Mouse (Mus musculus): Measurements from ENCODE around the gene Htr6. TPM values are rescaled to one million over a fixed set of nuclear protein-coding genes. Genes with fewer than 3 reads are reported as not detected.

The Htr6 gene
- polyA plus RNA-seq (2014; fragmentation: Nextera tagmentation; extraction: Ambion mirVana), result 0.16 and 0.20 TPM in 2 replicates

DNA sequence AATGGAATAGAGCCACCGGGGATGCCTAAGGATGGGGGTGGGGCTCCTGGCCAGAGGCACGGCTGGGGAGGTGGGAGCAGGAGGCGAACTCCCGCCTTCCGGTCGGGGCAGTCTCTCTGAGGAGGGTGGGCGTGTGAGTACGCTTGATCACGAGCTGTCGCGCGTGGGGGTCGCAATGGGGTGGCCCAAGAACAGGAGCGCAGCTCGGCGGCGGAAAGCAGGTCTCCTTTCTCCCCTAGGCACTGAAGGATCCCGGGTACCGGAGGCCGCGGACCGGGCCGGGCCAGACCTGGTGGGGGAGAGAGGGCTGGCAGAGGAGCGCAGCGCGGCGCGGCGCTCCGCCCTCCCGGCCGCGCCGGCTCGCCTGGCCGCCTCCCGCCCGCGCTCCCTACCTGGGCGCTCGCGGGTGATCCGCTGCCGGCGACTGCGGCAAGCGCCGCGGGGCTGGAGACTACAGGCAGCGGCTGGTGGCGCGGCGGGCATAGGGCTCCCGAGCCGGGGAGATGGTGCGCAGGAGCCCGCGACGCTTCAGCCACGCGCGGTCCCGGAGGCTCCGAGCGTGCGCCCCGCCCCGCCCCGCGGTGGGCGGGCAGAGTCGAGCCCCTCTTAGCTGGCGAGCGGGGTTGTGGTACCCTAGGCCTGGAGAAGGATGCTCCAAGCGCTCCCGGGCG, at the start of gene Htr6:
Gene Htr6 (minus strand): TSS at position 530 of the 671 bp plus-strand sequence.
- H3K27me3 ChIP-seq (replicated peaks; ENCODE audit: control insufficient read depth, insufficient read depth, low read length), result peaks cover 48% of the 10 kb centered on the region
- H3K36me3 ChIP-seq (ENCODE audit: control insufficient read depth, insufficient read depth, low read length), result no peaks in the 10 kb centered on the region
- no peaks in the 10 kb centered on the region for H3K9me3 ChIP-seq (ENCODE audit: control insufficient read depth, low read length)
- H3K4me2 ChIP-seq (ENCODE audit: low read length), result peak within 1 kb of the TSS; percentile 72
- DNase-seq (ENCODE audit: low spot score) (no peak), ATAC-seq (replicated peaks; ENCODE audit: low FRiP score, low TSS enrichment, low read depth) (peak; percentile 19; the same call in 1 of the 2 replicates)
- H3K4me1 ChIP-seq (replicated peaks; ENCODE audit: control insufficient read depth, insufficient read depth, low read length), result peaks cover 3% of the 10 kb centered on the region; the same call in 1 of the 2 replicates
- WGBS, result 4% methylated on average over 72 of the region's 77 CpGs
- peak within 1 kb of the TSS; percentile 32 for H3K9ac ChIP-seq (ENCODE audit: low read length)
- H3K4me3 ChIP-seq (ENCODE audit: low read depth, low read length), result peak within 1 kb of the TSS; percentile 43
- H3K27ac ChIP-seq (ENCODE audit: low read depth), result no peak within 1 kb of the TSS

DNA sequence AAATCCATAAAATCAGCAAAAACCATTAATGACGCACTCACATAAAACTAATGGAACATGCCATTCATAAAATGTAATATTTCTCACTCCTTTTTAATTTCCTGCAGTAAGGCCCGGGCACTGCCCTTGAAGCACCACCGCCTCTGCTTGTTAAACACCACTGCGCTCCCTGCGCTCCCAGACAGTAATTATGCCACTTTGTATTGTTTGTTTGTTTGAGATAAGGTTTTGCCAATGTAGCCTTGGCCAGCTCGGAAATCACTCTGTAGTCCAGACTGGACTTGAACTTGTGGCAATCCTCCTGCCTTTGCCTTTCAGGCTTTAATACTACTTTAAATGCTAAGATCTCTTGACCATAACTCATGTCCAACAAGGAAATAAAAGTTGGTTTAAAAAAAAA, 49.6 kb upstream of the Htr6 start:
- no peak for DNase-seq (ENCODE audit: low spot score)
- Histone ChIP-seq H3K4me3 (ENCODE audit: low read depth, low read length) (no peak overlapping the region), H3K36me3 (ENCODE audit: control insufficient read depth, insufficient read depth, low read length) (no peaks in the 10 kb centered on the region), H3K27ac (ENCODE audit: low read depth) (no peak overlapping the region), H3K27me3 (replicated peaks; ENCODE audit: control insufficient read depth, insufficient read depth, low read length) (no peaks in the 10 kb centered on the region), H3K9ac (ENCODE audit: low read length) (no peak overlapping the region), H3K4me2 (ENCODE audit: low read length) (no peak overlapping the region), H3K4me1 (replicated peaks; ENCODE audit: control insufficient read depth, insufficient read depth, low read length) (peaks cover 17% of the 10 kb centered on the region), H3K9me3 (ENCODE audit: control insufficient read depth, low read length) (no peaks in the 10 kb centered on the region)
- ATAC-seq (replicated peaks; ENCODE audit: low FRiP score, low TSS enrichment, low read depth), result no peak
- 81% methylated on average over 6 of the region's 6 CpGs for WGBS

DNA sequence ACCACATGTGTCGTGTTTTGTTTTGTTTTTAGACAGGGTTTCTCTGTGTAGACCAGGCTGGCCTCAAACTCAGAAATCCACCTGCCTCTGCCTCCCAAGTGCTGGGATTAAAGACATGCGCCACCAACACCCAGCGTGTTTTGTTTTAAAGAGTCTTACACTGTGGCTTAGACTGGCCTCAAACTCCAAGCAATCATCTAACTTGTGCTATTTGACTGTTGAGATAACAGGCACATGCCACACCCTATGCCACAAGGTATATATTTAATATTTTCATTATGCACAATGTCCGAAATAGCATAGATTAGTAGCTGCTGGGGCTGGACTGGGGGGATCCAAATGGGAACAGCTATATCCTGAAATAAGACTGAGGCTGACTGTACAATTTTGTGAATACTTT, 47.2 kb upstream of the Htr6 start:
- 95% methylated on average over 4 of the region's 4 CpGs for WGBS
- Histone ChIP-seq H3K27me3 (replicated peaks; ENCODE audit: control insufficient read depth, insufficient read depth, low read length) (no peaks in the 10 kb centered on the region), H3K4me1 (replicated peaks; ENCODE audit: control insufficient read depth, insufficient read depth, low read length) (peaks cover 15% of the 10 kb centered on the region), H3K4me2 (ENCODE audit: low read length) (no peak overlapping the region), H3K36me3 (ENCODE audit: control insufficient read depth, insufficient read depth, low read length) (no peaks in the 10 kb centered on the region), H3K4me3 (ENCODE audit: low read depth, low read length) (no peak overlapping the region), H3K9ac (ENCODE audit: low read length) (no peak overlapping the region), H3K27ac (ENCODE audit: low read depth) (no peak overlapping the region), H3K9me3 (ENCODE audit: control insufficient read depth, low read length) (no peaks in the 10 kb centered on the region)
- no peak for ATAC-seq (replicated peaks; ENCODE audit: low FRiP score, low TSS enrichment, low read depth)
- no peak for DNase-seq (ENCODE audit: low spot score)

DNA sequence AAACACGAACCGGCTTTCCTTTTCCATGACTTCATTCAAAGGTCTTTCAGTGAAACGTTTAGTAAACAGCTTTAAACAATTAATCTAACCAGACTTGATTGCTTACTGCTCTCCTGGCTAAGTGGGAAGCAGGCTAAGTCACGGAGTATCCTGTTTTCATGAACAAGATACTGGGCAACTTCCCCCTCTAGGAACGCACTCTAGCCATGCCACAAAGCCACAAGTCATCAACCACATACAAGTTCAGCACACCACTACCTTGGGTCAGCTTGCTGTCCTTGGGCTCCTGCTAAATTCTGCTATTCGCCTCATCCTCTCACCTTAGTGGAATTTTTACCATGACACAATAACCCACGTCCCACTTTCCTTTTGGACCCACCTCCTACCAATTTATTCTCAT, 45.6 kb upstream of the Htr6 start:
- Histone ChIP-seq H3K27me3 (replicated peaks; ENCODE audit: control insufficient read depth, insufficient read depth, low read length) (no peaks in the 10 kb centered on the region), H3K4me1 (replicated peaks; ENCODE audit: control insufficient read depth, insufficient read depth, low read length) (peaks cover 15% of the 10 kb centered on the region), H3K36me3 (ENCODE audit: control insufficient read depth, insufficient read depth, low read length) (no peaks in the 10 kb centered on the region), H3K27ac (ENCODE audit: low read depth) (0 out of 2 replicates have a peak overlapping the region, but pooled peaks have one; percentile 1), H3K4me3 (ENCODE audit: low read depth, low read length) (no peak overlapping the region), H3K9ac (ENCODE audit: low read length) (no peak overlapping the region), H3K9me3 (ENCODE audit: control insufficient read depth, low read length) (no peaks in the 10 kb centered on the region), H3K4me2 (ENCODE audit: low read length) (no peak overlapping the region)
- 71% methylated on average over 7 of the region's 7 CpGs for WGBS
- DNase-seq (ENCODE audit: low spot score), result no peak
- ATAC-seq (replicated peaks; ENCODE audit: low FRiP score, low TSS enrichment, low read depth), result no peak

DNA sequence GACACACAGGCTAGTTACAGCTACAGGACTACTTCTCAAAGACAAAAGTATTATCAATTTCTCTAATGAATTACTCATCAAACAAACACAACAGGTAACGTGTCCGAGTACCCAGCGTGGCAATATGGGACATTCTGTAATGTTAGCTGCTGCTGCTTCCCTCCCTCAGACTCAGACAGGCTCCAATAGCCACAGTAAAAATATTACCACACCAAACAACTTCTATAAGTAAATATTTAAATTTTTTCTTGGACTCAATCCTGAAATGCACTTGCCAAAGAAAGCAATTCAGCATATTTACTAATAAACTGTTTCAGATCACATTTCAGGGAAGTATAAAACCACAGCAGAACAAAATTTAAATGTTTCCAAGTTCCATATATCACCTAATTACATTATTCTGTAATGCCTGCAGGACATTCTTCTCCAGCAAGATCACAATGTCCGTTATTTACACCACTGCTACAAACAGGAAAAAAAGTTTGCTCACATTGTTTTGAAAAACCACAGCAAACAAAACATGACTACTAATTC, 45.0 kb upstream of the Htr6 start:
- DNase-seq (ENCODE audit: low spot score) (no peak), ATAC-seq (replicated peaks; ENCODE audit: low FRiP score, low TSS enrichment, low read depth) (no peak)
- 63% methylated on average over 4 of the region's 4 CpGs for WGBS
- peaks cover 15% of the 10 kb centered on the region for H3K4me1 ChIP-seq (replicated peaks; ENCODE audit: control insufficient read depth, insufficient read depth, low read length)
- no peaks in the 10 kb centered on the region for H3K36me3 ChIP-seq (ENCODE audit: control insufficient read depth, insufficient read depth, low read length)
- H3K27me3 ChIP-seq (replicated peaks; ENCODE audit: control insufficient read depth, insufficient read depth, low read length), result no peaks in the 10 kb centered on the region
- no peak overlapping the region for H3K9ac ChIP-seq (ENCODE audit: low read length)
- H3K4me3 ChIP-seq (ENCODE audit: low read depth, low read length), result no peak overlapping the region
- H3K9me3 ChIP-seq (ENCODE audit: control insufficient read depth, low read length), result no peaks in the 10 kb centered on the region
- H3K27ac ChIP-seq (ENCODE audit: low read depth), result 0 out of 2 replicates have a peak overlapping the region, but pooled peaks have one; percentile 1
- no peak overlapping the region for H3K4me2 ChIP-seq (ENCODE audit: low read length)

DNA sequence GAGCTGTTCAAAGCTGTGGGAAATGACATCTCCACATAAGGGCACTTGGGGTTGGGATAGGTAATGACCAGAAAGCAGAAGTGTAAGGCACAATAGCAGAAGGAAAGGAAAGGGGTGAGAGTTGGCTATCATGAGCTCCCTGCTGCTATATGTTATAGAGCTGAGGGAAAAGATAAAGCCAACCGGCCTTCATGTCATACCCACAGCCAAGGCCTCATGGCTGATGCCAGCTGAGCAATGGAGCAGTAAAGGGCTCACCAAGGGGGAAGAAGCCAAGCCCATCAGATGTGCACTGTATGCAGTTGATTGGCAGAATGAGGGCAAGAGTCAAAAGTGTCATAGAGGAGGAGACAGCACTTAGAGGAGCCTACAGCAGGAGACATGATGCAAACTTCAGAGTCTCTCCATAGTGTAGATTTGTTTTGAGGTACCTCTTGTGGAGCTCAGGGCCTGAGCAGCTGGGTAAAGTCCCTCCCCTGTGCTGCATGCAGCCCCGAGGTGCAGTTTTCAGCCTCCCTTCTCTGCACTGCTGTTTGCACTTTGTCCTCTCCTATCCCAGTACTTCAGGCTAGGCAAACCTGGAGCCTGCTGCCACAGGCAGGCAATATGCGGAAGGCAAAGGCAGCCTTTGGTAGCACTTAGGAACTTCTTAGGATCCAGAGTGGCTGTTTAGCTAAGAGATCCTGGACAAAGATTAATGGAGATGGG, 41.1 kb upstream of the Htr6 start:
- H3K4me1 ChIP-seq (replicated peaks; ENCODE audit: control insufficient read depth, insufficient read depth, low read length), result peaks cover 21% of the 10 kb centered on the region
- no peaks in the 10 kb centered on the region for H3K9me3 ChIP-seq (ENCODE audit: control insufficient read depth, low read length)
- 77% methylated on average over 3 of the region's 3 CpGs for WGBS
- no peak overlapping the region for H3K4me3 ChIP-seq (ENCODE audit: low read depth, low read length)
- H3K36me3 ChIP-seq (ENCODE audit: control insufficient read depth, insufficient read depth, low read length), result no peaks in the 10 kb centered on the region
- no peak overlapping the region for H3K4me2 ChIP-seq (ENCODE audit: low read length)
- no peak overlapping the region for H3K27ac ChIP-seq (ENCODE audit: low read depth)
- H3K27me3 ChIP-seq (replicated peaks; ENCODE audit: control insufficient read depth, insufficient read depth, low read length), result no peaks in the 10 kb centered on the region
- no peak overlapping the region for H3K9ac ChIP-seq (ENCODE audit: low read length)
- ATAC-seq (replicated peaks; ENCODE audit: low FRiP score, low TSS enrichment, low read depth), result no peak
- no peak for DNase-seq (ENCODE audit: low spot score)

DNA sequence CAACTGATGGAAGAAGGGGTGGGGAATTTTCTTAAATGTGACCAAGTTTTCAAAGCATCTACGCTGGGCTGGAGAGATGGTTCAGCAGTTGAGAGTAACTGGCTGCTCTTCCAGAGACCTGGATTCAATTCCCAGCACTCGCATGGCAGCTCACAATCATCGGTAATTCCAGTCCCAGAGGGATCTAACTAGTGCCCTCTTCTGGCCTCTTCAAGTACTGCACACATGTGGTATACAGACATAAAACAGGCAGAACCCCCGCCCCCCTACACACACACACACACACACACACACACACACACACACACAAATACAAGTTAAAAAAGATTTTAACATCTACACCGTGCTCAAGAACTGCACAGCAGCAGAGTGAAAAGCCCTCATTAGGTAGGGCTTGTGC, 40.4 kb upstream of the Htr6 start:
- Histone ChIP-seq H3K4me2 (ENCODE audit: low read length) (no peak overlapping the region), H3K4me1 (replicated peaks; ENCODE audit: control insufficient read depth, insufficient read depth, low read length) (peaks cover 28% of the 10 kb centered on the region), H3K4me3 (ENCODE audit: low read depth, low read length) (no peak overlapping the region), H3K9me3 (ENCODE audit: control insufficient read depth, low read length) (no peaks in the 10 kb centered on the region), H3K27me3 (replicated peaks; ENCODE audit: control insufficient read depth, insufficient read depth, low read length) (no peaks in the 10 kb centered on the region), H3K36me3 (ENCODE audit: control insufficient read depth, insufficient read depth, low read length) (no peaks in the 10 kb centered on the region), H3K9ac (ENCODE audit: low read length) (no peak overlapping the region), H3K27ac (ENCODE audit: low read depth) (no peak overlapping the region)
- ATAC-seq (replicated peaks; ENCODE audit: low FRiP score, low TSS enrichment, low read depth) (no peak), DNase-seq (ENCODE audit: low spot score) (no peak)
- WGBS, result 93% methylated on average over 5 of the region's 5 CpGs

DNA sequence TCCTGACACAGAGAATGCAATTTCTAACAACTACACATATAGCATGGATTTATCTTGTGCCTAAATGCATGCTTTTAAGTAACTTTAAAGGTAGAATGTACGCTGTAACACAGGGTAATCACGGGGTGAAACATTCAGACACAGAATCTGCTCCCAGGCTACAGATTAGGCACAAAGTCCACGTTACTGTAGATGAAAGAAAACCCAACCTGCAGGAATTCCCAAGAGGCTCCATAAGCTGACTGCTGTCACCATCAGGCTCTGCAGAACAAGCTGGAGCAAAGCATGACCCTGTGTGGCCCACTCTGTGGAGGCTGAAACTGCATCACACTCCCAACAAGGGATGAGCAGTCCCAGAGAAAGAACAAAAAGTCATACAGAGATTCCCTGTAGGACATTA, 37.1 kb upstream of the Htr6 start:
- H3K27ac ChIP-seq (ENCODE audit: low read depth), result no peak overlapping the region
- no peaks in the 10 kb centered on the region for H3K36me3 ChIP-seq (ENCODE audit: control insufficient read depth, insufficient read depth, low read length)
- 62% methylated on average over 3 of the region's 3 CpGs for WGBS
- H3K9ac ChIP-seq (ENCODE audit: low read length), result no peak overlapping the region
- H3K4me1 ChIP-seq (replicated peaks; ENCODE audit: control insufficient read depth, insufficient read depth, low read length), result peaks cover 20% of the 10 kb centered on the region
- no peak for DNase-seq (ENCODE audit: low spot score)
- no peak overlapping the region for H3K4me2 ChIP-seq (ENCODE audit: low read length)
- H3K4me3 ChIP-seq (ENCODE audit: low read depth, low read length), result no peak overlapping the region
- no peaks in the 10 kb centered on the region for H3K27me3 ChIP-seq (replicated peaks; ENCODE audit: control insufficient read depth, insufficient read depth, low read length)
- ATAC-seq (replicated peaks; ENCODE audit: low FRiP score, low TSS enrichment, low read depth), result no peak
- H3K9me3 ChIP-seq (ENCODE audit: control insufficient read depth, low read length), result no peaks in the 10 kb centered on the region

All from intestine, embryonic 14.5 days (tissue).